Mouse (Mus musculus) heart, embryonic 13.5 days (tissue): ENCODE measurements around the gene Bik. TPM values are rescaled to one million over a fixed set of nuclear protein-coding genes. Genes with fewer than 3 reads are reported as not detected.
A peak's percentile ranks its signal among the peaks of the same experiment; 100 is the strongest.

Experiments
- ATAC-seq: fragments of 200-750 bp; cut with Nextera tagmentation; 2 replicates; pipeline ENCODE4 v1.8.0; 2017; ENCODE audit warnings: moderate TSS enrichment; ENCODE audit not compliant: insufficient number of reproducible peaks, low FRiP score, low TSS enrichment; ENCODE audit errors: extremely low read depth
- H3K27ac ChIP-seq: fragments of 300-500 bp; sonication (generic); replicated peaks from 2 replicates; pipeline ENCODE4 v1.5.1; 2015; ENCODE audit warnings: moderate library complexity, mild to moderate bottlenecking, inconsistent platforms
- H3K27me3 ChIP-seq: fragments of 300-500 bp; sonication (generic); replicated peaks from 2 replicates; pipeline ENCODE4 v1.6.1; 2015; ENCODE audit warnings: mild to moderate bottlenecking, inconsistent platforms
- H3K36me3 ChIP-seq: fragments of 300-500 bp; sonication (generic); 2 replicates; pipeline ENCODE4 v1.6.1; 2015; ENCODE audit warnings: mild to moderate bottlenecking, inconsistent platforms
- H3K4me1 ChIP-seq: fragments of 300-500 bp; sonication (generic); 2 replicates; pipeline ENCODE4 v1.6.1; 2015; ENCODE audit warnings: inconsistent platforms
- H3K4me2 ChIP-seq: fragments of 300-500 bp; sonication (generic); 2 replicates; pipeline ENCODE4 v1.6.1; 2015; ENCODE audit warnings: inconsistent platforms, mild to moderate bottlenecking, moderate library complexity
- H3K4me3 ChIP-seq: fragments of 300-500 bp; sonication (generic); 2 replicates; pipeline ENCODE4 v1.5.1; 2015; ENCODE audit warnings: moderate library complexity, mild to moderate bottlenecking, inconsistent platforms
- H3K9ac ChIP-seq: fragments of 300-500 bp; sonication (generic); 2 replicates; pipeline ENCODE4 v1.6.1; 2015; ENCODE audit warnings: inconsistent platforms, mild to moderate bottlenecking, moderate library complexity
- H3K9me3 ChIP-seq: fragments of 300-500 bp; sonication (generic); 2 replicates; pipeline ENCODE4 v1.6.1; 2016; ENCODE audit warnings: inconsistent platforms
- WGBS: fragments of 180-500 bp; shearing (Covaris S2); methylation state at CpG from one replicate; pipeline ENCODE4 v1.1.7; 2015; ENCODE audit warnings: mixed read lengths; 5-methylcytosine and 5-hydroxymethylcytosine counted together
- polyA plus RNA-seq: library from polyadenylated mRNA; unstranded; fragments of >200 nt; fragmentation: Nextera tagmentation; extraction: Ambion mirVana; gene quantifications from 2 replicates; pipeline ENCODE4 v1.2.1, GENCODE M21; 2015

Gene Bik
- polyA plus RNA-seq, 1 experiment from 2014 or later: 31.2 TPM

DNA sequence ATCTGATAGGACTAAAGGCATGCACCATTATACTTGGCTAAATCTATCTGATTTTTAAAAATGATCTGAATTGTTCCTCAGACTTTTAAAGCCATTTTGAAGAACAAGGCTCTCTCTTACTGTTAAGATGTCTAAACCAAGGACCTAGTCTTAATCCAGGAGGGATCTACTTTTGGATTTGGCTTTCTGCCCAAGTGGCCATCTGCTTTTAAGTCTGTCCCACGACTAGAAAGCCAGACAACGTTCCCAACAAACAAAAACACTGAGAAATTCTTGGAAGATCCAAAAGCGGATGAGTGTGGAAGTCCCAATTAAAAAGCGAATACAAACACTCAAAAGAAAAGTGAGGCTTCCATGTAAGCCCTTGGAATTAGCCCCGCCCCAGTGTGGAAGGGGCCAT lies 11.6 kb upstream of the Bik start:
- H3K9me3 ChIP-seq: no peaks in the 10 kb centered on the region
- WGBS: 57% methylated on average over 5 of the region's 5 CpGs
- no peak overlapping the region for H3K9ac ChIP-seq
- no peak overlapping the region for H3K27ac ChIP-seq
- H3K4me1 ChIP-seq: peaks cover 19% of the 10 kb centered on the region
- H3K27me3 ChIP-seq: no peaks in the 10 kb centered on the region
- H3K36me3 ChIP-seq: no peaks in the 10 kb centered on the region
- ATAC-seq: no peak
- no peak overlapping the region for H3K4me2 ChIP-seq
- H3K4me3 ChIP-seq: no peak overlapping the region

DNA sequence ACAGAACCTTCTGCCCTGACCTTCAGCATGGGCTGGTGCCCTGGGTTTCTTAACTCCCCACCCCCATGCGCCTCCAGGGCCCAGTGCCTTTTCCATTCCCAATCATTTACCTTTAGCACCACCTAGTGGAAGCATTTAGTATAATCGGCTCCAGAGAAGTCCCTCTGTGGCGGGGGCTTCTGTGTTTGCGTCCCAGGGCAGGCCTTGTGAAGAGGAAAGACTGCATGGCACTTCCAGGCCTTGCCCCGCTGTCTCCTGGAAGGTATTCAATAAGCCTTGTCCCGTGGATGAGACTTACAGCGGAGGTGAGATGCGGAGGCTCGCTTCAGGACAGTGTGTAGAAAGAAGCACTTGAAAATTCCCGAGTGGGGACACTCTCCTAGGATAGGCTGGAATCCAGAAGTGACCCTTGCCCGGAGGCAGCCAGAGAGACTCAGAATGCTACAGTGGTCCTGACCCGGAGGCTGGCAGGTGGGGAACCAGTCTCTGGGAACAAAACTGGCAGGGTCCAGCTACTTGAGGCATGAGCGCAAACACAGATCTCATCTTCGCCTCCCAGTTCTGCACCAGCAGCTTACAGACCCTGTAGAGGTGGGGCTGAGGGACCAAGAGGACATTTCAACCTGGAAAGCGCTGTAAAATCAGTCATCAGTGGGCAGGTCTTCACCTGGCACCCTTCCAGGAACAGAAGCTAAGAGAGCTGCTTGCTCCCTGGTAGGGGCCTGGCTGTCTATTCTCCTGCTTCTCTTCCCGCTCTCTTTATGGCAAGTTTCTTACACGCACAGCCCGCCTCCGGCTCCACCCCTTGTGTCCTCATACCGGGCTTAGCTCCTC lies 8.2 kb upstream of the Bik start:
- Histone ChIP-seq H3K4me2 (peak overlapping the region; percentile 54), H3K36me3 (no peaks in the 10 kb centered on the region), H3K9ac (peak overlapping the region; percentile 51), H3K27me3 (no peaks in the 10 kb centered on the region), H3K4me3 (0 out of 2 replicates have a peak overlapping the region, but pooled peaks have one; percentile 15), H3K27ac (no peak overlapping the region; the same call in 1 of the 2 replicates), H3K9me3 (no peaks in the 10 kb centered on the region), H3K4me1 (peaks cover 37% of the 10 kb centered on the region)
- no peak for ATAC-seq
- 30% methylated on average over 20 of the region's 20 CpGs for WGBS

- 74% methylated on average over 6 of the region's 6 CpGs for WGBS
- Histone ChIP-seq H3K4me1 (peaks cover 62% of the 10 kb centered on the region), H3K27ac (no peak overlapping the region), H3K9me3 (no peaks in the 10 kb centered on the region), H3K27me3 (no peaks in the 10 kb centered on the region), H3K4me3 (no peak overlapping the region), H3K4me2 (no peak overlapping the region), H3K9ac (no peak overlapping the region), H3K36me3 (no peaks in the 10 kb centered on the region)
- ATAC-seq: no peak
These were observed 5.7 kb upstream of the Bik start for GRCm38 (mm10) chr15:83520861-83521382.

DNA sequence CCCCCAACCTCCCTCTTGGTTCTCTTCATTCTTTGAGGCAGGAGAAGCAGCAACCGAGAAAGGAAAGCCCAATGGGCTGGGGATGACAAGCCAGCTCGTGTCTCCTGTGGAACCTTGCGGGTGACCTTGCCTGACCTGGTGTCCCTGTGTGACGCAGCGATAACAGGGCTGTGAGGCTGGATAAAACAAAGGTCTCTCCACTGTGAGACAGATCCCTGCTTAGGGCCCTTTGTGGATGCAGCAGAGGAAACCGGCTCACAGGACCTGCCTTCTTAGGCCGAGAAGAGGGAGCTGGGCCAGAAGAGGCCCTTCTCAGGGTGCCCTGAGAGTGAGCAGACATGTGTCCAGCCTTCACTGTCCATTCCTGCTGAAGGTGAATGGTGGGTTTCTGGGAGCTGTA lies 3.5 kb upstream of the Bik start:
- Histone ChIP-seq H3K4me2 (peak overlapping the region; percentile 81), H3K9me3 (no peaks in the 10 kb centered on the region), H3K4me1 (peaks cover 76% of the 10 kb centered on the region), H3K4me3 (peak overlapping the region; percentile 27; the same call in 1 of the 2 replicates), H3K27ac (peak overlapping the region; percentile 97), H3K27me3 (0 out of 2 replicates have a peak, but pooled peaks cover 8% of the 10 kb centered on the region), H3K9ac (peak overlapping the region; percentile 68), H3K36me3 (no peaks in the 10 kb centered on the region)
- 5% methylated on average over 7 of the region's 7 CpGs for WGBS
- peak; percentile 18 for ATAC-seq

- Histone ChIP-seq H3K9me3 (no peaks in the 10 kb centered on the region), H3K27ac (peak overlapping the region; percentile 97), H3K36me3 (no peaks in the 10 kb centered on the region), H3K9ac (peak overlapping the region; percentile 88), H3K4me2 (peak overlapping the region; percentile 81), H3K4me3 (peak overlapping the region; percentile 27), H3K4me1 (peaks cover 76% of the 10 kb centered on the region), H3K27me3 (0 out of 2 replicates have a peak, but pooled peaks cover 8% of the 10 kb centered on the region)
- ATAC-seq: peak; percentile 71
- WGBS: 18% methylated on average over 14 of the region's 14 CpGs
These were observed 2.9 kb upstream of the Bik start for GRCm38 (mm10) chr15:83523638-83524332.

DNA sequence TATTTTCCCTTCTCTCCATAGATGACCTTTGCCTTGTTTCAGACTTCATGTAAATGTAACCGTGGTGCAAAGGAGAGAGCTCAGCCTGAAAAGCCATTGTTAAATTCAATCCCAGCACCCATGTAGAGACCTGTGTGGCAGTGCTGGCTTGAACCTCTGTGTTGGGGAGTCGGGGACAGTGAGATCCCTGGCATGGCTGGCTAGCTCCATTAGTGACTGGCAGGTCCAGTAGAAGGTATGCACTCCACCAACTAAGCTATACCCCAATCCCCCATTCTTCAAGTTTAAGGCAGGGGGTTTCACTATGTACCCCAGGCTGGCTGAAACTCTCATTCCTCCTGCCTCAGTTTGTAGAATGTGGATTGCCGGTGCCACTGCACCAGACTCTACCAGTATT lies 2.3 kb upstream of the Bik start:
- peak overlapping the region; percentile 81 for H3K4me2 ChIP-seq
- peak overlapping the region; percentile 27 for H3K4me3 ChIP-seq
- ATAC-seq: no peak
- H3K9me3 ChIP-seq: no peaks in the 10 kb centered on the region
- WGBS: 55% methylated on average over 3 of the region's 3 CpGs
- 0 out of 2 replicates have a peak, but pooled peaks cover 8% of the 10 kb centered on the region for H3K27me3 ChIP-seq
- peak overlapping the region; percentile 97 for H3K27ac ChIP-seq
- no peaks in the 10 kb centered on the region for H3K36me3 ChIP-seq
- H3K9ac ChIP-seq: peak overlapping the region; percentile 88
- peaks cover 78% of the 10 kb centered on the region for H3K4me1 ChIP-seq

DNA sequence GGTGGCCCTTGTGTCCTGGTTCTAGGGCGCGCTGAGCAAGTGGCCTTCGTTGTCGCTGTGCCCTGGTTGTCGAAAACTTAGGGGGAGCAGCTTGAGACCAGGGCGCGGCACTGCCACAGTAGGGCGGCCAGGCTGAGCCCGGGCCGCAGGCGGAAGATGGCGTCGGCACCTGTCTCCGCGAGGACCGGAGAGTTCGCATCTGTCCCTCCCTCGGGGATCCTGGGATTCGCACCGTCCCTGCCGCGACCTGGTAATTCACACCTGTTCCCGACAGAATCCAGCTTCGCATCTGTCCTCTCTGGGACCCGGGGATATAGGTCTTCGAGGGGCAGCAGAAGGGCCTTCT lies 403 bp downstream of the Bik start:
- H3K4me2 ChIP-seq: peak overlapping the region; percentile 81
- ATAC-seq: no peak
- peak overlapping the region; percentile 76 for H3K4me3 ChIP-seq
- H3K4me1 ChIP-seq: peaks cover 90% of the 10 kb centered on the region
- H3K36me3 ChIP-seq: peaks cover 17% of the 10 kb centered on the region
- H3K27ac ChIP-seq: peak overlapping the region; percentile 33
- H3K9me3 ChIP-seq: no peaks in the 10 kb centered on the region
- H3K9ac ChIP-seq: peak overlapping the region; percentile 88
- H3K27me3 ChIP-seq: 0 out of 2 replicates have a peak, but pooled peaks cover 8% of the 10 kb centered on the region
- WGBS: 2% methylated on average over 26 of the region's 26 CpGs

DNA sequence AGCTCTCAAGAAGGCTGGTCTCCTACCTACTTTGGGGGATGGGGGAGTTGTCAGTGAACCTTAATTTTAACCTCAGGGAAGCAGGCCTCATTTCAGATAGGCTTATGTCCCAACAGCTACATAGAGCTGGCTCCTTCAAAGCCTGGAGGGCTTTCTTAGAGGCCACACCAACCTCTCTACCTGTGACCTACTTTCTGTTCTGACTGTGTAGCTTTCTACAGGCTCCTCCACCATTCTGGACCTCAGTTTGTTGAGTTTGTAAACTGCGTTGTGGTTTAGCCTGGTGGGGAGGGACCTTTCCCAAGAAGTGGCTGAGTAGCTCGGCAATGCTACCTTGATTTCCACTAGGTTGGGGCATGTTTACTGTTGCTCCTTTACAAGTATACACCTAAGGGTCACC lies 1.1 kb downstream of the Bik start:
- H3K4me2 ChIP-seq: peak overlapping the region; percentile 81
- H3K9ac ChIP-seq: peak overlapping the region; percentile 88
- ATAC-seq: no peak
- H3K36me3 ChIP-seq: peaks cover 22% of the 10 kb centered on the region
- no peaks in the 10 kb centered on the region for H3K9me3 ChIP-seq
- 52% methylated on average over 2 of the region's 2 CpGs for WGBS
- H3K27ac ChIP-seq: no peak overlapping the region
- peak overlapping the region; percentile 76 for H3K4me3 ChIP-seq
- 0 out of 2 replicates have a peak, but pooled peaks cover 8% of the 10 kb centered on the region for H3K27me3 ChIP-seq
- H3K4me1 ChIP-seq: peaks cover 83% of the 10 kb centered on the region

DNA sequence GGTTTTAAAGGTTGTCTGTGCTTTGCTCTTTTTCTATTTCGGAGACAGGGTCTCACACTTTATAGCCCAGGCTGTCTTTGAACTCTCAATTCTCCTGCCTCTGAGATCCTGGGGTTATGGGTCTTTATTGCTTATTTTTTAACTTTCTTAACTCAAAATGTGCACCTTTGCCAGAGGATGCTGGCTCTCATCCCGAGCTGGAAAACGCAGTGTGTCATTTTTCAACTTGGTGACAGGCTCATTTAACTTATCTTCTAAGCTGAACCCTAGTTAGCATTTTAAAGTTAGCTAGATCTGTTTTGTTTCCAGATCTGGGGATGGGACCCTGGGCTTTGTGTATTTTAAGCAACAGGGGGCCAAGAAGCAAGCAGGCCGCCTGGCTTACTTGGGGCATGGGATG lies 2.2 kb downstream of the Bik start:
- H3K9ac ChIP-seq: peak overlapping the region; percentile 60
- H3K9me3 ChIP-seq: no peaks in the 10 kb centered on the region
- ATAC-seq: no peak
- H3K4me2 ChIP-seq: peak overlapping the region; percentile 81
- peaks cover 78% of the 10 kb centered on the region for H3K4me1 ChIP-seq
- H3K4me3 ChIP-seq: peak overlapping the region; percentile 12
- 32% methylated on average over 4 of the region's 4 CpGs for WGBS
- H3K36me3 ChIP-seq: peaks cover 22% of the 10 kb centered on the region
- H3K27ac ChIP-seq: peak overlapping the region; percentile 78
- 0 out of 2 replicates have a peak, but pooled peaks cover 8% of the 10 kb centered on the region for H3K27me3 ChIP-seq

- Histone ChIP-seq H3K27ac (peak overlapping the region; percentile 78), H3K27me3 (0 out of 2 replicates have a peak, but pooled peaks cover 8% of the 10 kb centered on the region), H3K4me2 (peak overlapping the region; percentile 81), H3K9me3 (no peaks in the 10 kb centered on the region), H3K4me1 (peaks cover 78% of the 10 kb centered on the region), H3K4me3 (no peak overlapping the region), H3K36me3 (peaks cover 22% of the 10 kb centered on the region), H3K9ac (peak overlapping the region; percentile 33)
- 63% methylated on average over 5 of the region's 5 CpGs for WGBS
- ATAC-seq: no peak
These were observed 3.1 kb downstream of the Bik start for GRCm38 (mm10) chr15:83529765-83530164.

DNA sequence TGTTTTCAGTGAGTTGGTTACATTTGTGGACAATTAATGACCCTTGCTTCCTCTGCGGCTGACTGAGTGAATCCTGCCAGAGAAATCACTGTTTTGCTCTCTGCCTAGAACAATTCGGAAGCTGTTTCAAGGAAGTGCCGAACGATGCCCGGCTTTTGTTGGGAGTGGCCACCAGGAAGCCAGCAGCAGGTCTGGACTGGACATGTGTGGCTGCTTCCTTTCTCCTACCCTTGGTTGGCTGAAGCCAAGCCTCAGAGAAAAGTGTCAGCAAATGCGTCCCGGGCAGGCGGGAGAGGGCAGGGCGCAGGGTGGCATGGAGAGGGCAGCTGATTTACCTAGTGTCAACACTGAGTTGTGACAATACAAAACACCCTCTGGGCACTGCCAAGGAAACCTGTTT lies 3.6 kb downstream of the Bik start:
- ATAC-seq: no peak
- H3K4me3 ChIP-seq: no peak overlapping the region
- peak overlapping the region; percentile 81 for H3K4me2 ChIP-seq
- no peaks in the 10 kb centered on the region for H3K9me3 ChIP-seq
- H3K27ac ChIP-seq: peak overlapping the region; percentile 78
- 0 out of 2 replicates have a peak, but pooled peaks cover 8% of the 10 kb centered on the region for H3K27me3 ChIP-seq
- WGBS: 80% methylated on average over 9 of the region's 9 CpGs
- peak overlapping the region; percentile 33; the same call in 1 of the 2 replicates for H3K9ac ChIP-seq
- peaks cover 22% of the 10 kb centered on the region for H3K36me3 ChIP-seq
- H3K4me1 ChIP-seq: peaks cover 78% of the 10 kb centered on the region
